18 mouse cellular contexts compared by ENCODE assay signal in genomic region chr17:5443260-5443659, GRCm38 (mm10). TPM values are rescaled to one million over a fixed set of nuclear protein-coding genes. Genes with fewer than 3 reads are reported as not detected.
DNase-seq lines count a peak whose midpoint lies in the region; ATAC-seq and TF ChIP-seq lines count a peak whose summit lies in the region.
"Had no signal": no experiment of that assay in that cellular context is flagged by ENCODE, and none has a peak within 500 bp of the region (broad histone marks: within the 10 kb centered on the region; RNA-seq: fewer than 3 reads in every experiment).

No protein-coding gene starts in this region.

- H3K4me2 ChIP-seq in limb, embryonic 14.5 days (replicated peaks; ENCODE audit: low read depth, low read length, severe bottlenecking): no peak overlapping the region
- H3K4me2 ChIP-seq: embryonic facial prominence, embryonic 15.5 days; forebrain, embryonic 15.5 days; hindbrain, embryonic 12.5 days had no signal

- H3K36me3 ChIP-seq in limb, embryonic 14.5 days (ENCODE audit: control insufficient read depth, insufficient read depth, low read length): 0 out of 2 replicates have a peak, but pooled peaks cover under 1% of the 10 kb centered on the region
- H3K36me3 ChIP-seq in limb, embryonic 10.5 days: no peaks in the 10 kb centered on the region
- H3K36me3 ChIP-seq: embryonic facial prominence, embryonic 15.5 days; forebrain, embryonic 15.5 days; heart, embryonic 10.5 days; hindbrain, embryonic 12.5 days had no signal

- no peak overlapping the region for H3K27ac ChIP-seq in limb, embryonic 14.5 days (replicated peaks; ENCODE audit: low read depth, low read length)
- no peak overlapping the region for H3K27ac ChIP-seq in limb, embryonic 10.5 days
- H3K27ac ChIP-seq: embryonic facial prominence, embryonic 15.5 days; forebrain, embryonic 10.5 days; forebrain, embryonic 15.5 days; heart, embryonic 10.5 days; hindbrain, embryonic 12.5 days had no signal

- H3K4me1 ChIP-seq in limb, embryonic 14.5 days (ENCODE audit: control insufficient read depth, insufficient read depth, low read length): peaks cover 4% of the 10 kb centered on the region
- peaks cover 14% of the 10 kb centered on the region for H3K4me1 ChIP-seq in limb, embryonic 10.5 days

- DNase-seq in limb, embryonic 14.5 days (ENCODE audit: low spot score): peak; percentile 6
- DNase-seq in limb, embryonic 10.5 days (ENCODE audit: low spot score): no peak
- DNase-seq in ovary, adult 18-20 months (ENCODE audit: low spot score): peak; percentile 28
- no peak for DNase-seq in ovary, postnatal 14 days (ENCODE audit: low spot score)
- DNase-seq in testis, postnatal 10 days (ENCODE audit: low spot score): peak; percentile 56
- DNase-seq: cerebellum, adult 11 months; cerebellum, adult 8-10 months; embryo, embryonic 11 days had no signal

- 47% methylated on average over 3 of the region's 3 CpGs for WGBS in limb, embryonic 14.5 days
- WGBS in limb, embryonic 10.5 days: 75% methylated on average over 3 of the region's 3 CpGs

- ATAC-seq in limb, embryonic 14.5 days (ENCODE audit: low FRiP score, low read depth): no peak
- ATAC-seq in inflammation-experienced regulatory T-cells, adult 6 months: no peak
- ATAC-seq: forebrain, embryonic 15.5 days; hindbrain, embryonic 16.5 days had no signal

- no peak overlapping the region for H3K4me3 ChIP-seq in limb, embryonic 14.5 days (replicated peaks; ENCODE audit: low read length)
- H3K4me3 ChIP-seq in limb, embryonic 10.5 days: no peak overlapping the region
- H3K4me3 ChIP-seq: embryonic facial prominence, embryonic 15.5 days; erythroblast, embryonic 14.5 days; forebrain, embryonic 10.5 days; forebrain, embryonic 15.5 days; heart, embryonic 10.5 days; hindbrain, embryonic 12.5 days had no signal

- H3K9ac ChIP-seq in limb, embryonic 14.5 days (ENCODE audit: low read depth, low read length, severe bottlenecking): no peak overlapping the region
- H3K9ac ChIP-seq: embryonic facial prominence, embryonic 15.5 days; forebrain, embryonic 15.5 days; hindbrain, embryonic 12.5 days had no signal

- no peak for TF ChIP-seq POLR2A in limb, embryonic 14.5 days (IDR thresholded peaks at IDR 0.05; ENCODE audit: borderline replicate concordance, extremely low read depth, insufficient read depth, insufficient read length)

- H3K27me3 ChIP-seq in limb, embryonic 14.5 days (ENCODE audit: control insufficient read depth, insufficient read depth, low read length): no peaks in the 10 kb centered on the region
- H3K27me3 ChIP-seq in limb, embryonic 10.5 days (ENCODE audit: low read depth, poor library complexity, severe bottlenecking): no peaks in the 10 kb centered on the region
- H3K27me3 ChIP-seq: embryonic facial prominence, embryonic 15.5 days; forebrain, embryonic 15.5 days; hindbrain, embryonic 12.5 days had no signal

- H3K9me3 ChIP-seq in limb, embryonic 14.5 days (ENCODE audit: control insufficient read depth, low read length): no peaks in the 10 kb centered on the region
- no peaks in the 10 kb centered on the region for H3K9me3 ChIP-seq in limb, embryonic 10.5 days (replicated peaks)
- H3K9me3 ChIP-seq: embryonic facial prominence, embryonic 15.5 days; forebrain, embryonic 10.5 days; forebrain, embryonic 15.5 days; heart, embryonic 10.5 days; hindbrain, embryonic 12.5 days had no signal

RNA-seq across cellular contexts. Expression of gene Tmem242, which starts 3.2 kb away (rescaled TPM):
- polyA plus RNA-seq in limb, embryonic 14.5 days (2012; rRNA removed): 28.0 and 34.2 TPM in 2 replicates
- polyA plus RNA-seq in limb, embryonic 14.5 days (2014; fragmentation: Nextera tagmentation; extraction: Ambion mirVana): 115 and 122 TPM in 2 replicates
- polyA plus RNA-seq in limb, embryonic 10.5 days (2016; fragmentation: Nextera tagmentation; extraction: Ambion mirVana): 125 and 130 TPM in 2 replicates
- 10 to 100 TPM; 73.0 to 74.1 (median 73.9) TPM for polyA plus RNA-seq in inflammation-experienced regulatory T-cells, adult 6 months (2017; shearing (Covaris generic))

RNA-seq across cellular contexts. Expression of gene Ldhal6b, which starts 24.7 kb away (rescaled TPM):
- 0.47 and 0.72 TPM in 2 replicates for polyA plus RNA-seq in limb, embryonic 14.5 days (2012; rRNA removed)
- not detected in 2 replicates for polyA plus RNA-seq in limb, embryonic 14.5 days (2014; fragmentation: Nextera tagmentation; extraction: Ambion mirVana)
- not detected in 2 replicates for polyA plus RNA-seq in limb, embryonic 10.5 days (2016; fragmentation: Nextera tagmentation; extraction: Ambion mirVana)
- polyA plus RNA-seq in inflammation-experienced regulatory T-cells, adult 6 months (2017; shearing (Covaris generic)): not detected
- polyA plus RNA-seq: embryonic facial prominence, embryonic 11.5 days; embryonic facial prominence, embryonic 15.5 days; erythroblast, embryonic 14.5 days; forebrain, embryonic 10.5 days; forebrain, embryonic 15.5 days; heart, embryonic 10.5 days; heart, embryonic 14.5 days; hindbrain, embryonic 12.5 days; hindbrain, embryonic 16.5 days had no signal

RNA-seq across cellular contexts. Expression of gene Zdhhc14, which starts 49.1 kb away (rescaled TPM):
- polyA plus RNA-seq in limb, embryonic 14.5 days (2012; rRNA removed): 2.9 and 3.0 TPM in 2 replicates
- polyA plus RNA-seq in limb, embryonic 14.5 days (2014; fragmentation: Nextera tagmentation; extraction: Ambion mirVana): 4.3 and 5.5 TPM in 2 replicates
- polyA plus RNA-seq in limb, embryonic 10.5 days (2016; fragmentation: Nextera tagmentation; extraction: Ambion mirVana): 0.66 and 0.77 TPM in 2 replicates
- polyA plus RNA-seq in inflammation-experienced regulatory T-cells, adult 6 months (2017; shearing (Covaris generic)): under 1 TPM in 2 of 3 experiments, not detected in 1; 0.21 to 0.36 TPM

Comparison
In these comparisons a context has a peak if more than half of its experiments do, and no peak if none do; other contexts are left out.
1. DNase-seq: peak in limb, embryonic 14.5 days (single experiment), ovary, adult 18-20 months (single experiment) and testis, postnatal 10 days (single experiment); none in limb, embryonic 10.5 days (single experiment) and ovary, postnatal 14 days (single experiment).